In genomic region chr2:144425761-144426160, GRCm38 (mm10) we compare ENCODE assay signal across 13 mouse cellular contexts. TPM values are rescaled to one million over a fixed set of nuclear protein-coding genes. Genes with fewer than 3 reads are reported as not detected.
"Had no signal": no experiment of that assay in that cellular context is flagged by ENCODE, and none has a peak within 500 bp of the region (broad histone marks: within the 10 kb centered on the region; RNA-seq: fewer than 3 reads in every experiment).

No protein-coding gene starts in this region.

- H3K36me3 ChIP-seq: limb, embryonic 15.5 days; liver, embryonic 12.5 days; midbrain, embryonic 12.5 days; neural tube, embryonic 13.5 days; stomach, embryonic 15.5 days had no signal

- H3K27me3 ChIP-seq: limb, embryonic 15.5 days; liver, embryonic 12.5 days; midbrain, embryonic 12.5 days; neural tube, embryonic 13.5 days; stomach, embryonic 15.5 days had no signal

- H3K27ac ChIP-seq: left cerebral cortex, adult 2 months; limb, embryonic 15.5 days; liver, embryonic 12.5 days; midbrain, embryonic 12.5 days; neural tube, embryonic 13.5 days; stomach, embryonic 15.5 days had no signal

- H3K4me3 ChIP-seq: left cerebral cortex, adult 2 months; limb, embryonic 15.5 days; liver, embryonic 12.5 days; midbrain, embryonic 12.5 days; neural tube, embryonic 13.5 days; stomach, embryonic 15.5 days had no signal

- H3K4me1 ChIP-seq: limb, embryonic 15.5 days; liver, embryonic 12.5 days; midbrain, embryonic 12.5 days; neural tube, embryonic 13.5 days; stomach, embryonic 15.5 days had no signal

- DNase-seq: lung, embryonic 14.5 days; lung, postnatal 14 days; right cerebral cortex, postnatal 14 days; thymus, postnatal 36 days had no signal

RNA-seq across cellular contexts. Expression of gene Pet117, which starts 57.0 kb away (rescaled TPM):
- total RNA-seq: megakaryocyte-erythroid progenitor cell, adult 5-6 weeks had no signal
- polyA plus RNA-seq: large intestine, adult 2 months; liver, embryonic 12.5 days; midbrain, embryonic 12.5 days; spleen, adult 2 months had no signal
